Mouse (Mus musculus): ENCODE measurements around the gene Rin2. TPM values are rescaled to one million over a fixed set of nuclear protein-coding genes. Genes with fewer than 3 reads are reported as not detected.

Gene Rin2
- polyA plus RNA-seq, 1 experiment: 9.3 TPM

DNA sequence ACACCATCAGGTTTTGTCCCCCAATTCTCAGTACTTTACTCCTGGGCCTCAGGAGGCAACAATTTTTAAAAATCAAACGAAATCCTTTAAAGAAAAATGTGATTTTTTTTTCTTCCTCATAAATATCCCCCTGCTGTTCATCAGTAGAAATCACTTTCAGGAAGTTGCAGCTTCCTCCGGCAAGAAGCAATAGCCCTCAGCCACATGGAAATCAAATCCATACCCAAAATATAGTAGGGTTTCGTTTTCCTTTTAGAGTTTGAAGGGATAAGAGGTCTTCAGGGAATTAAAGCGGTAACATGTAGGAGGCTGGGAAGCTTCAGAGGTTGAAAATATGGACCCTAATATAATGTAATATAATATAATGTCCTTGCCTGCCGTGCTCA lies 157.8 kb downstream of the Rin2 start:
- TF ChIP-seq CEBPB (IDR thresholded peaks at IDR 0.05; ENCODE audit: low read depth) (no peak), CTCF (IDR thresholded peaks at IDR 0.05; ENCODE audit: control insufficient read depth, insufficient read depth, insufficient read length) (no peak), MYOG (IDR thresholded peaks at IDR 0.05; ENCODE audit: control insufficient read depth, extremely low read depth, insufficient read length) (no peak), FOSL1 (IDR thresholded peaks at IDR 0.05; ENCODE audit: insufficient read depth, low read length, poor library complexity, severe bottlenecking) (no peak), MYOD1 (IDR thresholded peaks at IDR 0.05; ENCODE audit: control insufficient read depth, insufficient read length, low read depth) (no peak), MAX (IDR thresholded peaks at IDR 0.05) (no peak), USF1 (IDR thresholded peaks at IDR 0.05; ENCODE audit: low read depth) (no peak)
- H3K27me3 ChIP-seq (ENCODE audit: control insufficient read depth, insufficient read depth, insufficient read length): no peaks in the 10 kb centered on the region

GRCm38 (mm10) chr2:145833341-145833740 lies 158.3 kb downstream of the Rin2 start:
- Histone ChIP-seq H3ac (ENCODE audit: control insufficient read depth, insufficient read length, low read depth) (no peak overlapping the region), H3K79me3 (ENCODE audit: low read depth) (no peaks in the 10 kb centered on the region), H3K79me2 (ENCODE audit: control insufficient read depth, insufficient read depth) (no peaks in the 10 kb centered on the region), H3K36me3 (ENCODE audit: control insufficient read depth, insufficient read depth) (no peaks in the 10 kb centered on the region), H3K27me3 (ENCODE audit: control insufficient read depth, insufficient read depth, insufficient read length) (no peaks in the 10 kb centered on the region), H3K4me3 (ENCODE audit: insufficient read depth, poor library complexity, severe bottlenecking) (no peak overlapping the region)
- TF ChIP-seq MYOG (IDR thresholded peaks at IDR 0.05; ENCODE audit: control insufficient read depth, extremely low read depth, insufficient read length): no peak
- TF ChIP-seq MYOD1 (IDR thresholded peaks at IDR 0.05; ENCODE audit: control insufficient read depth, insufficient read length, low read depth): no peak
- no peak for TF ChIP-seq FOSL1 (IDR thresholded peaks at IDR 0.05; ENCODE audit: insufficient read depth, low read length, poor library complexity, severe bottlenecking)
- TF ChIP-seq MAX (IDR thresholded peaks at IDR 0.05): no peak
- no peak for TF ChIP-seq CEBPB (IDR thresholded peaks at IDR 0.05; ENCODE audit: low read depth)
- TF ChIP-seq CTCF (IDR thresholded peaks at IDR 0.05; ENCODE audit: control insufficient read depth, insufficient read depth, insufficient read length): no peak
- TF ChIP-seq USF1 (IDR thresholded peaks at IDR 0.05; ENCODE audit: low read depth): no peak

More for the DNA sequence above, 157.8 kb downstream of the Rin2 start:
- H3K4me3 ChIP-seq (ENCODE audit: insufficient read depth, poor library complexity, severe bottlenecking): no peak overlapping the region
- no peaks in the 10 kb centered on the region for H3K79me3 ChIP-seq (ENCODE audit: low read depth)
- H3K36me3 ChIP-seq (ENCODE audit: control insufficient read depth, insufficient read depth): no peaks in the 10 kb centered on the region
- H3ac ChIP-seq (ENCODE audit: control insufficient read depth, insufficient read length, low read depth): no peak overlapping the region
- H3K79me2 ChIP-seq (ENCODE audit: control insufficient read depth, insufficient read depth): no peaks in the 10 kb centered on the region

DNA sequence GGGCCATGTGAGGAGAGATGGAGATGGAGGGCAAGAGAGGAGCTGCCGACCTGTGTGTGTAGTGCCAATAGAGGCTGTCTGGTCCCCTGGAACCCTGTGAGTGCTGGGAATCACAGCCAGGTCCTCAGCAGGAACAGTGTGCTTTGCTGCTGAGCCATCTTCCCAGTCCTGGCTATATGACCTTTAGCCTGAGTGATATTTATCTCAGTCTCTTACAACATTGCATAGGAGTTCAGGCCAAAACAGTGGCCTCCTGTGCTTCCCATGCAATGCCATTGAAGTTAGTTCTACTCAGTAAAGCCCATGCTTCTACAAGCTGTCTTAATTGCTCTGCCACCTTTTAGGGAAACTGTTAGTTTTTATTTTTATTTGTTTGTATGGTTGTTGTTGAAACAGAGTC lies 160.9 kb downstream of the Rin2 start:
- Histone ChIP-seq H3ac (ENCODE audit: control insufficient read depth, insufficient read length, low read depth) (no peak overlapping the region), H3K36me3 (ENCODE audit: control insufficient read depth, insufficient read depth) (no peaks in the 10 kb centered on the region), H3K79me3 (ENCODE audit: low read depth) (no peaks in the 10 kb centered on the region), H3K79me2 (ENCODE audit: control insufficient read depth, insufficient read depth) (no peaks in the 10 kb centered on the region), H3K27me3 (ENCODE audit: control insufficient read depth, insufficient read depth, insufficient read length) (no peaks in the 10 kb centered on the region), H3K4me3 (ENCODE audit: insufficient read depth, poor library complexity, severe bottlenecking) (no peak overlapping the region)
- TF ChIP-seq USF1 (IDR thresholded peaks at IDR 0.05; ENCODE audit: low read depth): no peak
- no peak for TF ChIP-seq MYOG (IDR thresholded peaks at IDR 0.05; ENCODE audit: control insufficient read depth, extremely low read depth, insufficient read length)

DNA sequence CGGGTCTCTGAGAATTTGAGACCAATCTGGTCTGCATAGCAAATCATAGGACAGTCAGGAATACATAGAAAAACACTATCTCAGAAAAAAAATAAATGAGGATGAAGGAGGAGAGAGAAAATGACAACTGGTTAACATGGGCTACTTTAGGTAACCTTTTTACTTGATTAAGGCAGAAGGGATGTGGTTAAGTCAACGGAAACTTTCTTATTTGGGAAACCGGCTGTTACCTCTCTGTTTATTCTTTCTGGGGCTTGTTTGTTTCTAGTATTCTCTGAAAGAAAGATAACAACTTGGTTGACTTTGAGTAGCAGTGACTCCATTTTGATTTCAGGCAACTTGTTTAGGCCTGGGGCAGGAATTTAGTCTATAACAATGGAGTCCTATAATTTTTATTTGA lies 163.7 kb downstream of the Rin2 start:
- Histone ChIP-seq H3K27me3 (ENCODE audit: control insufficient read depth, insufficient read depth, insufficient read length) (no peaks in the 10 kb centered on the region), H3K79me2 (ENCODE audit: control insufficient read depth, insufficient read depth) (no peaks in the 10 kb centered on the region), H3K4me3 (ENCODE audit: insufficient read depth, poor library complexity, severe bottlenecking) (no peak overlapping the region), H3ac (ENCODE audit: control insufficient read depth, insufficient read length, low read depth) (no peak overlapping the region), H3K79me3 (ENCODE audit: low read depth) (no peaks in the 10 kb centered on the region), H3K36me3 (ENCODE audit: control insufficient read depth, insufficient read depth) (no peaks in the 10 kb centered on the region)
- no peak for TF ChIP-seq CEBPB (IDR thresholded peaks at IDR 0.05; ENCODE audit: low read depth)
- TF ChIP-seq MYOD1 (IDR thresholded peaks at IDR 0.05; ENCODE audit: control insufficient read depth, insufficient read length, low read depth): no peak
- no peak for TF ChIP-seq MAX (IDR thresholded peaks at IDR 0.05)
- TF ChIP-seq CTCF (IDR thresholded peaks at IDR 0.05; ENCODE audit: control insufficient read depth, insufficient read depth, insufficient read length): no peak
- TF ChIP-seq MYOG (IDR thresholded peaks at IDR 0.05; ENCODE audit: control insufficient read depth, extremely low read depth, insufficient read length): no peak
- no peak for TF ChIP-seq USF1 (IDR thresholded peaks at IDR 0.05; ENCODE audit: low read depth)
- no peak for TF ChIP-seq FOSL1 (IDR thresholded peaks at IDR 0.05; ENCODE audit: insufficient read depth, low read length, poor library complexity, severe bottlenecking)

GRCm38 (mm10) chr2:145839565-145840315 lies 164.7 kb downstream of the Rin2 start:
- Histone ChIP-seq H3K36me3 (ENCODE audit: control insufficient read depth, insufficient read depth) (no peaks in the 10 kb centered on the region), H3ac (ENCODE audit: control insufficient read depth, insufficient read length, low read depth) (no peak overlapping the region), H3K79me3 (ENCODE audit: low read depth) (no peaks in the 10 kb centered on the region), H3K27me3 (ENCODE audit: control insufficient read depth, insufficient read depth, insufficient read length) (no peaks in the 10 kb centered on the region), H3K4me3 (ENCODE audit: insufficient read depth, poor library complexity, severe bottlenecking) (no peak overlapping the region), H3K79me2 (ENCODE audit: control insufficient read depth, insufficient read depth) (no peaks in the 10 kb centered on the region)
- no peak for TF ChIP-seq CEBPB (IDR thresholded peaks at IDR 0.05; ENCODE audit: low read depth)
- no peak for TF ChIP-seq MYOD1 (IDR thresholded peaks at IDR 0.05; ENCODE audit: control insufficient read depth, insufficient read length, low read depth)
- TF ChIP-seq FOSL1 (IDR thresholded peaks at IDR 0.05; ENCODE audit: insufficient read depth, low read length, poor library complexity, severe bottlenecking): no peak
- no peak for TF ChIP-seq USF1 (IDR thresholded peaks at IDR 0.05; ENCODE audit: low read depth)
- TF ChIP-seq MAX (IDR thresholded peaks at IDR 0.05): no peak
- TF ChIP-seq MYOG (IDR thresholded peaks at IDR 0.05; ENCODE audit: control insufficient read depth, extremely low read depth, insufficient read length): no peak

- H3K79me3 ChIP-seq (ENCODE audit: low read depth): no peaks in the 10 kb centered on the region
- H3K4me3 ChIP-seq (ENCODE audit: insufficient read depth, poor library complexity, severe bottlenecking): no peak overlapping the region
- H3K36me3 ChIP-seq (ENCODE audit: control insufficient read depth, insufficient read depth): no peaks in the 10 kb centered on the region
- TF ChIP-seq MYOD1 (IDR thresholded peaks at IDR 0.05; ENCODE audit: control insufficient read depth, insufficient read length, low read depth): no peak
- no peak for TF ChIP-seq USF1 (IDR thresholded peaks at IDR 0.05; ENCODE audit: low read depth)
- no peak for TF ChIP-seq CTCF (IDR thresholded peaks at IDR 0.05; ENCODE audit: control insufficient read depth, insufficient read depth, insufficient read length)
- TF ChIP-seq CEBPB (IDR thresholded peaks at IDR 0.05; ENCODE audit: low read depth): no peak
- no peak for TF ChIP-seq MYOG (IDR thresholded peaks at IDR 0.05; ENCODE audit: control insufficient read depth, extremely low read depth, insufficient read length)
- no peak for TF ChIP-seq MAX (IDR thresholded peaks at IDR 0.05)
- TF ChIP-seq FOSL1 (IDR thresholded peaks at IDR 0.05; ENCODE audit: insufficient read depth, low read length, poor library complexity, severe bottlenecking): no peak
- no peaks in the 10 kb centered on the region for H3K79me2 ChIP-seq (ENCODE audit: control insufficient read depth, insufficient read depth)
- no peaks in the 10 kb centered on the region for H3K27me3 ChIP-seq (ENCODE audit: control insufficient read depth, insufficient read depth, insufficient read length)
- no peak overlapping the region for H3ac ChIP-seq (ENCODE audit: control insufficient read depth, insufficient read length, low read depth)
Measured at GRCm38 (mm10) chr2:145840320-145840719, 165.3 kb downstream of the Rin2 start.
